In genomic region chr12:16512991-16513390, GRCm38 (mm10) we compare ENCODE assay signal across 17 mouse cellular contexts.
DNase-seq lines count a peak whose midpoint lies in the region.
"Had no signal": no experiment of that assay in that cellular context is flagged by ENCODE, and none has a peak within 500 bp of the region (broad histone marks: within the 10 kb centered on the region; RNA-seq: fewer than 3 reads in every experiment).

No protein-coding gene starts in this region.

- H3K9me3 ChIP-seq in heart, embryonic 10.5 days, result no peaks in the 10 kb centered on the region
- H3K9me3 ChIP-seq: G1E had no signal

- H3K27ac ChIP-seq in heart, embryonic 10.5 days, result no peak overlapping the region

- no peak overlapping the region for H3K4me3 ChIP-seq in heart, embryonic 10.5 days

- H3K36me3 ChIP-seq in heart, embryonic 10.5 days, result no peaks in the 10 kb centered on the region
- H3K36me3 ChIP-seq: G1E had no signal

- WGBS in heart, embryonic 10.5 days, result 95% methylated on average over 1 of the region's 1 CpGs

- H3K4me1 ChIP-seq in heart, embryonic 10.5 days, result peaks cover 6% of the 10 kb centered on the region; the same call in 1 of the 2 replicates

- DNase-seq in heart, adult 11 months, result peak; percentile 93
- DNase-seq in heart, embryonic 10.5 days (ENCODE audit: low spot score), result no peak
- peak; percentile 23 for DNase-seq in skeletal muscle tissue, adult 2 months (ENCODE audit: low read depth, low spot score)
- no peak for DNase-seq in adrenal gland, adult (ENCODE audit: inconsistent age in 2 of 2, low spot score in 1 of 2)
- DNase-seq: adrenal gland, adult 2 months; adrenal gland, adult 8-10 months; adrenal gland, postnatal 10 days; adrenal gland, postnatal 14 days; adrenal gland, postnatal 25 days; adrenal gland, postnatal 36 days; B cell, adult 2 months; cerebellum, adult 11 months; cerebellum, adult 11-12 months; cerebellum, adult 18-20 months; cerebellum, adult 2 months had no signal

- H3K27me3 ChIP-seq in heart, embryonic 10.5 days (ENCODE audit: insufficient read depth, poor library complexity, severe bottlenecking), result no peaks in the 10 kb centered on the region
- H3K27me3 ChIP-seq: CH12.LX had no signal

Comparison
In these comparisons a context has a peak if more than half of its experiments do, and no peak if none do; other contexts are left out.
1. DNase-seq: peak in heart, adult 11 months (single experiment) and skeletal muscle tissue, adult 2 months (single experiment); none in heart, embryonic 10.5 days (single experiment) and adrenal gland, adult (0 of 2).